Mouse (Mus musculus) granulocyte monocyte progenitor cell, adult 5-6 weeks (primary cell): Measurements from ENCODE around the gene D1Ertd622e. TPM values are rescaled to one million over a fixed set of nuclear protein-coding genes. Genes with fewer than 3 reads are reported as not detected.

ENCODE experiments used
- ATAC-seq: replicated peaks from 2 replicates; pipeline ENCODE4 v1.8.0; 2016; ENCODE audit warnings: mild to moderate bottlenecking, moderate TSS enrichment, inconsistent platforms; ENCODE audit not compliant: poor library complexity, severe bottlenecking
- total RNA-seq, 2 experiments: library from RNA; stranded (forward) in 1 of 2; stranded (reverse) in 1 of 2; fragments of 200-712, 200-1000 nt in 1 of 2; fragments of >200 nt in 1 of 2; fragmentation: Nextera tagmentation in 1 of 2; gene quantifications; 2 replicates each; pipeline ENCODE4 v1.2.3; 2014 to 2017

Gene D1Ertd622e
- total RNA-seq, 2 experiments from 2014 or later: 31.0 to 33.0 TPM

DNA sequence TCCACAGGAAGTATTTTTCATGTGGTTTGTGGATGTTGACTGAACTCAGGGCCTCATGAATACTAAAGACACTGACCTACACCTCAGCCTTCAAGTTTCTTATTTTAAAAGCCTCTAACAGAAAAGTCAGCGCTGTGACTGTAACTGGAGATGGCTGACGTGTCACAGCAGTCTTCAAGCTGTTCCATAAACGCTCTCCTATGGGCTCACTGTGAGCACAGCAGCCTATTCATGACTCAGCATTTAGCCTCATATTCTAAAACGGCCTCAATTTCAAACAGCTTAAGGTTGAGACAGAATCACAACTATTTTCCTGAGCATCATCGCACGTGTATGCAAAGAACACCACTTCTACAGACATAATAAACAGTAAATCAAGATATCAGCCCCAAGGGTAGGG is 11.8 kb downstream of the D1Ertd622e start:
- peak; percentile 61 for ATAC-seq

DNA sequence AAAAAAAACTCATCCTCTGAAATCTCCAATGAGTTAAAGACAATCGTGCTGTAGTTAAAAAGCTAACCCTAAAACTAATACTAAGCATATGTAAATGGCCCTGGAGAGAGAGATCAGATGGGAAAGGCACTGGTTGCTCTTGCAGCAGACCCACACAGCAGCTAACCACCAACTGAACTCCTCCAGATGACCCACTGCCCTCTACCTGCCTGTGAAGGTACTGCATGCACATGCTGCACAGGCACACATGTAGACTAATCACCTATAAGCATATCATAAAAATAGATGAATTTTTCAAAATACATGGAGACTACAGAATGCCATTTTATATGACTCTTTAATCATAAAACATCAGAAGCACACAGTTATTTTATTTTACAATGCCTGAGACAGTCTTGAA is 14.8 kb downstream of the D1Ertd622e start:
- peak; percentile 71 for ATAC-seq

- ATAC-seq: no peak
Observed at GRCm38 (mm10) chr1:97634104-97634503, 27.8 kb downstream of the D1Ertd622e start.

GRCm38 (mm10) chr1:97632545-97633256 is 29.2 kb downstream of the D1Ertd622e start:
- ATAC-seq: peak; percentile 94

- no peak for ATAC-seq
Observed at GRCm38 (mm10) chr1:97631843-97632470, 29.9 kb downstream of the D1Ertd622e start.

DNA sequence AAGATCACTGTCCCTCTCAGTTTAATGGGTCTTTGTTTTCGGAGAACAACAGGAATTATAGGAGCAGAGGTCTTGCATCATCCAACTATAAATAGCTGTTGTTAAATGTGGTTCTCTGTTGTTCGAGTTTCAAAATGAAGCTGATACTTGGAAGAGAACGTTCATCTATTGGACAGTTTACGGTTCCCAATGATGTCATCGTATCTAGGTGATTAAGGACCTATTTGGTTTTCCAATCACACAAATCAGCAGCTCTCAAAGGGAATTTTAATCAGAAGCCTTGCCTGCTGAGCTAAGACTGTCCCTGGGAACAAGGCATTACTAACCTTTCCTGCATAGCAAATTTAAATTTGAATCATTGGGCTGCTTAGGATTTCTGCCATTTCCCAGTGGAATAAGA is 31.7 kb downstream of the D1Ertd622e start:
- ATAC-seq: peak; percentile 20; the same call in 1 of the 2 replicates

GRCm38 (mm10) chr1:97628859-97629258 is 33.0 kb downstream of the D1Ertd622e start:
- ATAC-seq: no peak

GRCm38 (mm10) chr1:97628016-97628415 is 33.9 kb downstream of the D1Ertd622e start:
- ATAC-seq: no peak

- no peak for ATAC-seq
Observed at GRCm38 (mm10) chr1:97625427-97625826, 36.4 kb downstream of the D1Ertd622e start.

GRCm38 (mm10) chr1:97624386-97624785 is 37.5 kb downstream of the D1Ertd622e start:
- no peak for ATAC-seq

DNA sequence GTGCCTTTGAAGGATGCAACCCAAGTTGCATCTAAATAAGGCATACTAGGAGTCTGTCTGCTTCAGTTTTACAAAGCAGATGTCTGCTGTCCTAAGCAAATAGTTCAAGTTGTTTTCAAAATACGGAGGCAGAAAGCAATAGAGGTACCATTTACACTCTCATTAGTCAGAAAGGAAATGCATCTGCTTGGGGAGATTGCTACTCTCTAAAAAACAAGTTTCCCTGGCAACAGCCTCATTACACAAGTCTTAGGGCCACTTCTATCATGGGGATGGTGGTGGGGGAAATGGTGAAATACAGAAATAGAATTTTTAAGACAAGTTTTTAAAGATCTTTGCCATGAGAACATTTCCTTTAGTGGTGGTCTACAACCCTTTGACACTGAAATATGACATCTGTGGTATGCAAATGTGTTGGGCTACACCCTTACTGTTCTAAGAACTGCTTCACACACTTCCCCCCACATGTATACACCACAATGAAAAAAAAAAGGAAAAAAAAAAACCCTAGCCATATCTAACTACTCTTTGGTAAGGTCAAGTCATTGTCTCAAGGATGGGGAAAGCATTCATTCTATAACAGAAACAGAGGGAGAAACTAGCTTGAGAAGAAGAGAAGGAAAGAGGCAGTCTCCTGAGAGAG is 38.5 kb downstream of the D1Ertd622e start:
- peak; percentile 80 for ATAC-seq

- no peak for ATAC-seq
Observed at GRCm38 (mm10) chr1:97622574-97623208, 39.2 kb downstream of the D1Ertd622e start.

- no peak for ATAC-seq
Observed at GRCm38 (mm10) chr1:97619621-97620320, 42.1 kb downstream of the D1Ertd622e start.

- no peak; the same call in 1 of the 2 replicates for ATAC-seq
Observed at GRCm38 (mm10) chr1:97615525-97615924, 46.3 kb downstream of the D1Ertd622e start.

- ATAC-seq: no peak
Observed at GRCm38 (mm10) chr1:97614531-97615462, 47.1 kb downstream of the D1Ertd622e start.

GRCm38 (mm10) chr1:97611747-97612146 is 50.1 kb downstream of the D1Ertd622e start:
- ATAC-seq: no peak

- ATAC-seq: no peak
Observed at GRCm38 (mm10) chr1:97603361-97603760, 58.5 kb downstream of the D1Ertd622e start.

GRCm38 (mm10) chr1:97600371-97600770 is 61.5 kb downstream of the D1Ertd622e start:
- no peak for ATAC-seq

DNA sequence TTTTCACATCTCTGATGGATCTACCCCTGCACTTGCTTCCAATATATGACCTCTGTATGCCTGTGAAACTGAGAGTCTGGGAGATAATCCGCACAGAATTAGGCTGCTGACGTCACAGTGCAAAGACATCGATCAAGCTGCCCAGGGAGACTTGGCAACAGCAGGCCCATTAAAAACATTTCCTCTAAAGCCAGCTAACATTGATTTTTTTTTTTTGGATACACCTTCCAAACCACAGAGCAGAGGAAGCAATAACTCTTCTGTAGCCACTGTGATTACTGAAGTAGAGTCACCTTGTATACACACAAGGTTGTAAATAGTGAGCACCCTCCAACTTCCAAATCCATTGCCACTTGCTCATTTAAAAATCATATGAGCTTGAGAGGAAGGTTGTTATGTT is 62.8 kb downstream of the D1Ertd622e start:
- ATAC-seq: no peak
